Mouse (Mus musculus) ES-E14 (cell line): Measurements from ENCODE around the gene Slc4a4.

Source experiments
- CHD2 ChIP-seq: IDR thresholded peaks from 2 replicates; pipeline ENCODE4 v1.6.1; 2014; ENCODE audit warnings: mild to moderate bottlenecking, low read depth, low read length, inconsistent platforms
- MAFK ChIP-seq: IDR thresholded peaks from 2 replicates; pipeline ENCODE4 v1.6.1; 2014; ENCODE audit warnings: mild to moderate bottlenecking, low read depth, low read length, inconsistent platforms; ENCODE audit not compliant: insufficient read depth
- ZC3H11A ChIP-seq: IDR thresholded peaks from 2 replicates; pipeline ENCODE4 v1.6.1; 2012; ENCODE audit warnings: low read depth, mild to moderate bottlenecking, inconsistent platforms, low read length, borderline replicate concordance
- ZNF384 ChIP-seq: IDR thresholded peaks from 2 replicates; pipeline ENCODE4 v1.6.1; 2012; ENCODE audit warnings: low read depth, low read length, inconsistent platforms

- no peak for TF ChIP-seq CHD2
- no peak for TF ChIP-seq ZC3H11A
- no peak for TF ChIP-seq ZNF384
- no peak for TF ChIP-seq MAFK
Measured at GRCm38 (mm10) chr5:88961351-88961761, 74.7 kb downstream of the Slc4a4 start.
